Mouse (Mus musculus) liver, postnatal 0 days (tissue): ENCODE results near the gene Foxa2. TPM values are rescaled to one million over a fixed set of nuclear protein-coding genes. Genes with fewer than 3 reads are reported as not detected.

Source experiments
- ATAC-seq: fragments of 200-750 bp; cut with Nextera tagmentation; 2 replicates; pipeline ENCODE4 v1.8.0; 2017; ENCODE audit warnings: mild to moderate bottlenecking, moderate library complexity
- DNase-seq: peaks from one replicate; pipeline ENCODE4 v3.0.0-alpha.2; 2016
- H3K27ac ChIP-seq: fragments of 300-500 bp; sonication (generic); 2 replicates; pipeline ENCODE4 v1.5.1; 2014; ENCODE audit warnings: antibody characterized with exemption, moderate library complexity, mild to moderate bottlenecking, low read depth
- H3K27me3 ChIP-seq: fragments of 300-500 bp; sonication (generic); 2 replicates; pipeline ENCODE4 v1.6.1; 2014; ENCODE audit warnings: low read length, control low read depth, mixed read lengths; ENCODE audit not compliant: insufficient read depth
- H3K36me3 ChIP-seq: fragments of 300-500 bp; sonication (generic); replicated peaks from 2 replicates; pipeline ENCODE4 v1.6.1; 2014; ENCODE audit warnings: mild to moderate bottlenecking, control low read depth, low read length, moderate library complexity, mixed read lengths; ENCODE audit not compliant: insufficient read depth
- H3K4me1 ChIP-seq: fragments of 300-500 bp; sonication (generic); 2 replicates; pipeline ENCODE4 v1.6.1; 2014; ENCODE audit warnings: antibody characterized with exemption, mild to moderate bottlenecking, control low read depth; ENCODE audit not compliant: insufficient read depth
- H3K4me2 ChIP-seq: fragments of 300-500 bp; sonication (generic); 2 replicates; pipeline ENCODE4 v1.6.1; 2014; ENCODE audit warnings: low read depth, mild to moderate bottlenecking, low read length, moderate library complexity, mixed read lengths
- H3K4me3 ChIP-seq: fragments of 300-500 bp; sonication (generic); 2 replicates; pipeline ENCODE4 v1.5.1; 2014; ENCODE audit warnings: low read depth, low read length
- H3K9ac ChIP-seq: fragments of 300-500 bp; sonication (generic); replicated peaks from 2 replicates; pipeline ENCODE4 v1.6.1; 2014; ENCODE audit warnings: mild to moderate bottlenecking, moderate library complexity
- H3K9me3 ChIP-seq: fragments of 300-500 bp; sonication (generic); 2 replicates; pipeline ENCODE4 v1.6.1; 2016; ENCODE audit warnings: mild to moderate bottlenecking, control low read depth, low read length, mixed read lengths
- CTCF ChIP-seq: sonication (generic); IDR thresholded peaks from 2 replicates; pipeline ENCODE4 v1.5.1; 2016; ENCODE audit warnings: antibody characterized with exemption, low read depth
- EP300 ChIP-seq: IDR thresholded peaks from 2 replicates; pipeline ENCODE4 v1.6.1; 2016; ENCODE audit warnings: antibody characterized with exemption, low read depth, mild to moderate bottlenecking
- WGBS: fragments of 180-500 bp; shearing (Covaris S2); extraction: QIAGEN DNeasy Blood & Tissue Kit; methylation state at CpG from one replicate; pipeline ENCODE4 v1.1.7; 2014; ENCODE audit not compliant: insufficient replicate concordance; 5-methylcytosine and 5-hydroxymethylcytosine counted together
- polyA plus RNA-seq: library from polyadenylated mRNA; unstranded; fragments of >200 nt; fragmentation: Nextera tagmentation; extraction: Ambion mirVana; gene quantifications from 2 replicates; pipeline ENCODE4 v1.2.1, GENCODE M21; 2015

Gene Foxa2
- polyA plus RNA-seq, 1 experiment from 2014 or later: 10.1 TPM

GRCm38 (mm10) chr2:148044877-148045539, 1.8 kb downstream of the Foxa2 start:
- no peaks in the 10 kb centered on the region for H3K9me3 ChIP-seq
- peaks cover 58% of the 10 kb centered on the region for H3K27me3 ChIP-seq
- H3K36me3 ChIP-seq: no peaks in the 10 kb centered on the region
- H3K4me1 ChIP-seq: no peaks in the 10 kb centered on the region
- no peak for ATAC-seq
- TF ChIP-seq EP300 (no peak), CTCF (no peak)
- H3K27ac ChIP-seq: peak overlapping the region; percentile 90
- peak; percentile 17 for DNase-seq
- H3K4me3 ChIP-seq: peak overlapping the region; percentile 54
- peak overlapping the region; percentile 57 for H3K9ac ChIP-seq
- 2% methylated on average over 26 of the region's 26 CpGs for WGBS
- peak overlapping the region; percentile 70 for H3K4me2 ChIP-seq

- DNase-seq (peak; percentile 35), ATAC-seq (no peak)
- Histone ChIP-seq H3K9me3 (no peaks in the 10 kb centered on the region), H3K4me2 (peak overlapping the region; percentile 70), H3K27me3 (peaks cover 65% of the 10 kb centered on the region), H3K4me3 (peak overlapping the region; percentile 54), H3K9ac (peak overlapping the region; percentile 57), H3K4me1 (no peaks in the 10 kb centered on the region), H3K36me3 (no peaks in the 10 kb centered on the region), H3K27ac (no peak overlapping the region)
- 3% methylated on average over 70 of the region's 71 CpGs for WGBS
- no peak for TF ChIP-seq EP300
- TF ChIP-seq CTCF: no peak
These were observed 2.5 kb downstream of the Foxa2 start for GRCm38 (mm10) chr2:148043976-148044876.

GRCm38 (mm10) chr2:148043271-148043975, 3.3 kb downstream of the Foxa2 start:
- no peak overlapping the region; the same call in 1 of the 2 replicates for H3K9ac ChIP-seq
- H3K27me3 ChIP-seq: peaks cover 73% of the 10 kb centered on the region
- no peak overlapping the region for H3K27ac ChIP-seq
- H3K4me2 ChIP-seq: peak overlapping the region; percentile 70
- H3K9me3 ChIP-seq: no peaks in the 10 kb centered on the region
- H3K4me1 ChIP-seq: no peaks in the 10 kb centered on the region; the same call in 1 of the 2 replicates
- DNase-seq (no peak), ATAC-seq (no peak)
- peak overlapping the region; percentile 54; the same call in 1 of the 2 replicates for H3K4me3 ChIP-seq
- WGBS: 16% methylated on average over 17 of the region's 17 CpGs
- no peaks in the 10 kb centered on the region for H3K36me3 ChIP-seq
- TF ChIP-seq CTCF (no peak), EP300 (no peak)

GRCm38 (mm10) chr2:148042126-148042640, 4.6 kb downstream of the Foxa2 start:
- H3K4me3 ChIP-seq: no peak overlapping the region
- H3K36me3 ChIP-seq: no peaks in the 10 kb centered on the region
- H3K4me2 ChIP-seq: no peak overlapping the region
- no peaks in the 10 kb centered on the region for H3K9me3 ChIP-seq
- DNase-seq (no peak), ATAC-seq (no peak)
- TF ChIP-seq EP300: no peak
- peaks cover 76% of the 10 kb centered on the region for H3K27me3 ChIP-seq
- no peak overlapping the region for H3K27ac ChIP-seq
- H3K4me1 ChIP-seq: peaks cover 2% of the 10 kb centered on the region; the same call in 1 of the 2 replicates
- H3K9ac ChIP-seq: no peak overlapping the region
- WGBS: 28% methylated on average over 3 of the region's 3 CpGs

GRCm38 (mm10) chr2:148041381-148041780, 5.4 kb downstream of the Foxa2 start:
- ATAC-seq: no peak

More at GRCm38 (mm10) chr2:148041381-148041780, 5.4 kb downstream of the Foxa2 start:
- Histone ChIP-seq H3K9me3 (no peaks in the 10 kb centered on the region), H3K4me1 (peaks cover 2% of the 10 kb centered on the region; the same call in 1 of the 2 replicates), H3K4me3 (no peak overlapping the region), H3K4me2 (no peak overlapping the region), H3K27ac (no peak overlapping the region), H3K36me3 (no peaks in the 10 kb centered on the region), H3K27me3 (peaks cover 73% of the 10 kb centered on the region), H3K9ac (no peak overlapping the region)
- DNase-seq: no peak
- TF ChIP-seq CTCF (no peak), EP300 (no peak)
- 17% methylated on average over 5 of the region's 5 CpGs for WGBS
